Mouse (Mus musculus): ENCODE results near the gene Olfr68.
"Not testable (repeated sequence)": the region's sequence is repeated elsewhere in the genome, so short reads cannot be mapped to it uniquely, and the experiment has no call there.

Olfr68 gene

GRCm38 (mm10) chr7:103779598-103779997 lies at the start of gene Olfr68:
Olfr68 (minus strand) TSS chr7:103779698.
- DNase-seq (ENCODE audit: low read depth, low spot score): no peak

GRCm38 (mm10) chr7:103827808-103828207 lies 48.3 kb upstream of the Olfr68 start, which contains the start of gene Hbb-bs:
Hbb-bs (minus strand) TSS chr7:103828096.
- DNase-seq (ENCODE audit: low read depth, low spot score): peak; percentile 39

GRCm38 (mm10) chr7:103827139-103827538 lies 47.6 kb upstream of the Olfr68 start:
- not testable (repeated sequence) for DNase-seq (ENCODE audit: low read depth, low spot score)

GRCm38 (mm10) chr7:103826255-103826887 lies 46.9 kb upstream of the Olfr68 start:
- DNase-seq (ENCODE audit: low read depth, low spot score): no peak

- no peak for DNase-seq (ENCODE audit: low read depth, low spot score)
Measured at GRCm38 (mm10) chr7:103825536-103826254, 46.2 kb upstream of the Olfr68 start.

- DNase-seq (ENCODE audit: low read depth, low spot score): no peak
Measured at GRCm38 (mm10) chr7:103824597-103824996, 45.1 kb upstream of the Olfr68 start.

- DNase-seq (ENCODE audit: low read depth, low spot score): not testable (repeated sequence)
Measured at GRCm38 (mm10) chr7:103815085-103815484, 35.6 kb upstream of the Olfr68 start.

GRCm38 (mm10) chr7:103813766-103814165 lies 34.3 kb upstream of the Olfr68 start, which contains the start of gene Hbb-bt:
Hbb-bt (minus strand) TSS chr7:103813996.
- peak; percentile 27 for DNase-seq (ENCODE audit: low read depth, low spot score)

GRCm38 (mm10) chr7:103813152-103813551 lies 33.7 kb upstream of the Olfr68 start:
- not testable (repeated sequence) for DNase-seq (ENCODE audit: low read depth, low spot score)

GRCm38 (mm10) chr7:103812174-103812573 lies 32.7 kb upstream of the Olfr68 start:
- no peak for DNase-seq (ENCODE audit: low read depth, low spot score)

GRCm38 (mm10) chr7:103811223-103811845 lies 31.8 kb upstream of the Olfr68 start:
- no peak for DNase-seq (ENCODE audit: low read depth, low spot score)

- no peak for DNase-seq (ENCODE audit: low read depth, low spot score)
Measured at GRCm38 (mm10) chr7:103810746-103811145, 31.2 kb upstream of the Olfr68 start.

- no peak for DNase-seq (ENCODE audit: low read depth, low spot score)
Measured at GRCm38 (mm10) chr7:103810296-103810695, 30.8 kb upstream of the Olfr68 start.

- no peak for DNase-seq (ENCODE audit: low read depth, low spot score)
Measured at GRCm38 (mm10) chr7:103809801-103810155, 30.3 kb upstream of the Olfr68 start.

GRCm38 (mm10) chr7:103808971-103809800 lies 29.7 kb upstream of the Olfr68 start:
- no peak for DNase-seq (ENCODE audit: low read depth, low spot score)

GRCm38 (mm10) chr7:103808120-103808519 lies 28.6 kb upstream of the Olfr68 start:
- DNase-seq (ENCODE audit: low read depth, low spot score): not testable (repeated sequence)

- no peak for DNase-seq (ENCODE audit: low read depth, low spot score)
Measured at GRCm38 (mm10) chr7:103806856-103807255, 27.4 kb upstream of the Olfr68 start.

- DNase-seq (ENCODE audit: low read depth, low spot score): no peak
Measured at GRCm38 (mm10) chr7:103792669-103793388, 13.3 kb upstream of the Olfr68 start.

- no peak for DNase-seq (ENCODE audit: low read depth, low spot score)
Measured at GRCm38 (mm10) chr7:103791721-103792120, 12.2 kb upstream of the Olfr68 start, which contains the start of gene Olfr67. Olfr67 (minus strand) TSS chr7:103791821.

GRCm38 (mm10) chr7:103777652-103778051 lies 1.8 kb downstream of the Olfr68 start:
- not testable (repeated sequence) for DNase-seq (ENCODE audit: low read depth, low spot score)

- no peak for DNase-seq (ENCODE audit: low read depth, low spot score)
Measured at GRCm38 (mm10) chr7:103771494-103771893, 8.0 kb downstream of the Olfr68 start, which contains the start of gene Olfr69. Olfr69 (minus strand) TSS chr7:103771594.

Data from skeletal muscle tissue, adult 2 months (tissue).